Mouse (Mus musculus): ENCODE measurements around the gene Snx9.

DNA sequence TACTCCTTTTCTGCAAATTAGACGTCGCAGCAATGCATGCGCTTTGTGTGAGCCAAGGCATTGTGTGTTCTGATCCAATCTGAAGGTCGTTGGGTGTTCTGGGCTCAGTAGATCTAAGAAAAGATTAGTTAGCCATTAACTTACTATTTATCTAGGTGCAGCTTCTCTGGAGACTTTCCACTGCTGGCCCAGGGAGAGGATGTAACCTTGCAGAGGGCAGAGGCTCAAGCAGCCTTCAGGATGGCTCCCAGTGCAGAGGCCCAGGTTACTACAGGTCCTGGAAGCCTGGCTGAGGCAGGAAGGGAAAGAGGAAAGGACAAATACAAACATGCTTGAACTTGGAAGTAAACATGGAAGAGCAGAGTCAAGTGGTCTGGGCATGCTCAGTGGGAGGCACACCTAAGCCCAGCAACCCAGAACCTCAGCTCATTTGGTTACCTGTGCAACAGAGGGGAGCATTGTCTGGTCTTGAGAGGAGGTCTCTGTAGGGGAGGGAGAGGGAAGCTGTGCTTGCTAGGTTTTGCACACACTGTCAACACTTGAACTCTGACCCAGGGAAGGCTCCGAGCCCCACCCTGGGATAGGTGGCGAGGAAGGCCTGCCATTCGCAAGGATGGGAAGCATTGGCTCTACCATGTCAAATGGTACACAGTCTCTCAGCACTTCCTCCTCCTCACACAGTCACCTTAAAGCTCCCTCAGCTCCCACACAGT is 27.3 kb downstream of the Snx9 start:
- TF ChIP-seq CTCF (IDR thresholded peaks at IDR 0.05; ENCODE audit: borderline replicate concordance, extremely low read depth, insufficient read depth, insufficient read length) (no peak), POLR2A (IDR thresholded peaks at IDR 0.05; ENCODE audit: borderline replicate concordance, extremely low read depth, insufficient read depth, insufficient read length, poor library complexity, severe bottlenecking) (no peak)

Measured in brain, embryonic 14.5 days (tissue).